Mouse (Mus musculus): ENCODE measurements at regions not wholly inside any gene's neighbourhood (a gene's known extent, or its start where the extent isn't known, plus 50 kb on each side); places are given as distances from the start of the nearest gene placed in this dataset.

GRCm38 (mm10) chr13:84345791-84346511, 123.9 kb downstream of the Tmem161b start:
- DNase-seq, result peak; percentile 2

- no peak for DNase-seq
These were observed 124.5 kb downstream of the Tmem161b start for GRCm38 (mm10) chr13:84346569-84346968.

- peak; percentile 4 for DNase-seq
These were observed 125.3 kb downstream of the Tmem161b start for GRCm38 (mm10) chr13:84347181-84347913.

GRCm38 (mm10) chr13:84347914-84348700, 126.0 kb downstream of the Tmem161b start:
- peak; percentile 97 for DNase-seq

- DNase-seq, result no peak
These were observed 126.5 kb downstream of the Tmem161b start for GRCm38 (mm10) chr13:84348701-84348975.

- DNase-seq, result peak; percentile 50
These were observed 127.1 kb downstream of the Tmem161b start for GRCm38 (mm10) chr13:84349001-84349720.

GRCm38 (mm10) chr13:84349721-84350040, 127.6 kb downstream of the Tmem161b start:
- DNase-seq, result no peak

GRCm38 (mm10) chr13:84350791-84351190, 128.7 kb downstream of the Tmem161b start:
- no peak for DNase-seq

- DNase-seq, result no peak
These were observed 134.4 kb downstream of the Tmem161b start for GRCm38 (mm10) chr13:84356455-84356854.

- DNase-seq, result no peak
These were observed 138.4 kb downstream of the Tmem161b start for GRCm38 (mm10) chr13:84360536-84360935.

GRCm38 (mm10) chr13:84364069-84364468, 142.0 kb downstream of the Tmem161b start:
- DNase-seq, result no peak

GRCm38 (mm10) chr13:84365503-84365902, 143.4 kb downstream of the Tmem161b start:
- DNase-seq, result no peak

- DNase-seq, result no peak
These were observed 143.9 kb downstream of the Tmem161b start for GRCm38 (mm10) chr13:84366017-84366416.

- DNase-seq, result no peak
These were observed 144.7 kb downstream of the Tmem161b start for GRCm38 (mm10) chr13:84366839-84367238.

GRCm38 (mm10) chr13:84368225-84368624, 146.1 kb downstream of the Tmem161b start:
- DNase-seq, result no peak

- DNase-seq, result no peak
These were observed 152.7 kb downstream of the Tmem161b start for GRCm38 (mm10) chr13:84374711-84375257.

- peak; percentile 16 for DNase-seq
These were observed 153.8 kb downstream of the Tmem161b start for GRCm38 (mm10) chr13:84375941-84376340.

GRCm38 (mm10) chr13:84378553-84379332, 156.6 kb downstream of the Tmem161b start:
- no peak for DNase-seq

- no peak for DNase-seq
These were observed 169.5 kb downstream of the Tmem161b start for GRCm38 (mm10) chr13:84391554-84391953.

- no peak for DNase-seq
These were observed 176.6 kb downstream of the Tmem161b start for GRCm38 (mm10) chr13:84398476-84399344.

Data from adrenal gland, adult 2 months (tissue).